Mouse (Mus musculus) kidney, postnatal 36 days (tissue): Measurements from ENCODE around the gene Atp8b5.

Experiments used
- DNase-seq, 2 experiments: peaks; one replicate each; pipeline ENCODE4 v3.0.0; 2021 to 2022; ENCODE audit warnings: mixed read lengths in 2 of 2

Gene Atp8b5

DNA sequence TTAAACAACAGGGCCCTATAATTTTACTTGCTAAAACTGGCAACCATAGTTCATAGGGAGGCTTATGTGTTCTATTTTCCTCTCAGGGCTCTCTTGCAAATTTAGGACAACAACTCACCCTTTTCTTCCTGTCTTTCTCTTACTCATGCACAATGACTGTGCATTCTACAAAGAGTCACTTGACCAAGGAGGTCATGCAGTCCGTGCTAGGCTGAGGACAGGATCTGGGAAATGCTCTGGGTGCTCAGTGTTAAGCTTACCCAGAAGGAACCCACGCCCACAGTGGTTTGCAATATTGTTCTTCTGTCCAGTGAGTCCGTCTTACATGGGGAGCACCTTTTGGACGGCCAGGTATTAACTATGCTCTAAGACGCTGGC is 117.1 kb downstream of the Atp8b5 start:
- DNase-seq = no peak

DNA sequence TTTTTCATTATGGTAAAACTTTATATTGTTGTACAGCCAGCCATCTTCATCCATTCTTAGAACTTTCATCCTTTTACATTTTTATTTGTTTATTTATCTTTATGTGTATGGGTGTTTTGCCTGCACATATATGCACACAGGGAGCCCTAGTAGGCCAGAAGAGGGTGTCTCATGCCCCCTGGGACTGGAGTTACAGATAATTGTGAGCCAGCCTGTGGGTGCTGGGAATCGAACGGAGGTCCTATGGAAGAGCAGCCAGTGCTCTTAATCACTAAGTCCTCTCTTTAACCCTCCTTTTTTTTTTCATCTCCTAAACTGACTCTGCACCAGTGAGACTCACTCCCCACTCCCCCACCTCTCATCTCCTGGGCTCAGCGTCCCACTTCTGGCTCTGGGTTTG is 117.6 kb downstream of the Atp8b5 start:
- DNase-seq = no peak

GRCm38 (mm10) chr4:43386932-43387331 is 120.0 kb downstream of the Atp8b5 start:
- no peak for DNase-seq

- DNase-seq = no peak
Observed at GRCm38 (mm10) chr4:43389390-43389789, 122.4 kb downstream of the Atp8b5 start.

DNA sequence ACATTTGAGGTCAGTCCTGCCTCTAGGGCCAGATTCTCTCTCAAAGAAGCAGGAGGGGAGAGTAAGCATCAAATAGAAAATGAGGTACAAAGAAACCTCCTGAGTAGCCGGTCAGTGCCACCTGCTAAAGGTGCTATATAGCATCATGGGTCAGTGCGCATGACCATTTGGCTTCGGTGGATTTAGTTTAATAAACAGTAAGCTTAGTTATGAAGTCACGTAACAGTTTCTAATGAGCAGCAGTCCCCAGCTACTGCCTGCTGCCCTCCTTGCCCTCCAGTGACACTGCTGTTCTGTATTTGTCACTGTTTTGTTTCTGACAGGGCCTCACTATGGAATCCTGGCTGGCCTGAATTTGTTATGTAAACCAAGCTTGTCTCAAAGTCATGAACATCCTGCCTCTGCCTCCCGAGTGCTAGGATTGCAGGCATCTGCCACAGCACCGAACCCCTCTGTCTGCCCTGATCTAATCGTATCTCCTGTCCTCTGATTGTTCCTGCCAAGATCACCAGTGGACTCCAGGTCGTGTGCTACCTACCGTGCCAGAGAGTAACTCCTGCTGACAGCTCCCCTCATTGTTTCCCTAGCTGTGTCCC is 123.0 kb downstream of the Atp8b5 start:
- no peak for DNase-seq

- DNase-seq = no peak
Observed at GRCm38 (mm10) chr4:43391521-43392050, 124.6 kb downstream of the Atp8b5 start.

GRCm38 (mm10) chr4:43394345-43394891 is 127.5 kb downstream of the Atp8b5 start:
- DNase-seq = peak; percentile 85 to 96

- DNase-seq = no peak
Observed at GRCm38 (mm10) chr4:43395147-43395546, 128.2 kb downstream of the Atp8b5 start.

DNA sequence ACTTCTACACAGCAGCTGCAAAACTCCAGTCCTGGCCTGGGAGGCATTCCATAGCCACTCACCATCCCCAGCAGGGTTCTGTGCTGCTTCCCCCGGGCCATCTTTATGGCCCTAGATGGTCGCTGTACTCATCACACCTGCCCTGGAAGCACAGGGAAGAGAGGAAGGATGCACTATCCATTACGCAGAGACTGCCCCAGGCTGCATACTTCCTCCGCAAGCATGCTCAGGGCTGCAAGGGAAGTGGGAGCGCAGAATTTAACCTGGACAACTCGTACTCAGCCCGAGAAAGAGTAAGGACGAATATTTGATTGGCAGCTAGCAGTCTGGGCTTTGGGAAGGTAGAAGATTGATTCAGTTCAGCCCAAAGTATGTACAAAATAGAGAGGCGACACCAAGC is 128.9 kb downstream of the Atp8b5 start:
- no peak for DNase-seq

GRCm38 (mm10) chr4:43396381-43396780 is 129.4 kb downstream of the Atp8b5 start:
- DNase-seq = no peak

DNA sequence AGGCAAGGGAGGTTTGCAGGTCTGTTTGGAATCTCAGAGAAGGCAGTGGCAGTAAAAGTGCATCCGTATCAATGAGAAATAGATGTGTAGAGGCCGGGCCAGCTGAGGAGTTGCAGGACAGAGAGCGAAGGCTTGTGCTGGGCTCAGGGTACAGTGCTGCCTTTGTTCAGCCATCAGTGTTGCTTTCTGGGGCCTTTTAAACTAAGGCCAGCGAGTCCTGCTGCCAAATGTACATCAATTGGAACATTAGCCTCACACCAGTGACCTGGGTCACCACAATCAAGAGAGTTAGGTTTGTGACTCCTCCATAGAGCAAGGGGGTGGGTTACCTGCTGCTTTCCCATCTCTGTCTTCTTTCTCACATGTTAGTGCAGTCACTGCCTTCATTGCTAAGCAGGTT is 131.1 kb downstream of the Atp8b5 start:
- DNase-seq = no peak

DNA sequence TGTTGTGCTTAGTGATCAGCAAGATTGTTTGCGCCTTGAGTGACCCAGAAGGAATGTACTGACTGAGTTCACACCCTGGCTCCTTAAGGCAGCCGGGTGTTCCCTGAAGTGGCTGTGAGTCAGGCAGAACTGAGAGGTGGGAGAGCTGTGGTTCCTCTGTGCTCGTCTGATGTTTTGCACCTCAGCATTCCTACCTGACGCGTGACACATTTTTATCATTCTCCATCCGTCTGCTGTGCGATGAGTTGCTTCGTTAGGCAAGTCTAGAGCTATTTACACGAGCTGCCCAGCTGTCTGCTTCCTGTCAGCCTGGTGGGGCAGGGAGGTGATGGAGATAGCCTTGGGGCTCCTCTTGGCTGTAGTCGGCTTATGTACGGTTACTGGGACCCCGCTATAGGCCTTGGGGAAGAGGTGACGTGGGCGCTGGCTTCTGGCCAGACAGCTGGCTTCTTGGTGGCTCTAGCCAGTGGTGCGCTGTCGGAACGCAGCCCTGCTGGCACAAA is 131.9 kb downstream of the Atp8b5 start:
- DNase-seq = peak in 1 of 2 experiments; percentile 71

GRCm38 (mm10) chr4:43399391-43400131 is 132.6 kb downstream of the Atp8b5 start:
- DNase-seq = peak; percentile 41 to 69

GRCm38 (mm10) chr4:43400976-43401375 is 134.0 kb downstream of the Atp8b5 start:
- no peak for DNase-seq

DNA sequence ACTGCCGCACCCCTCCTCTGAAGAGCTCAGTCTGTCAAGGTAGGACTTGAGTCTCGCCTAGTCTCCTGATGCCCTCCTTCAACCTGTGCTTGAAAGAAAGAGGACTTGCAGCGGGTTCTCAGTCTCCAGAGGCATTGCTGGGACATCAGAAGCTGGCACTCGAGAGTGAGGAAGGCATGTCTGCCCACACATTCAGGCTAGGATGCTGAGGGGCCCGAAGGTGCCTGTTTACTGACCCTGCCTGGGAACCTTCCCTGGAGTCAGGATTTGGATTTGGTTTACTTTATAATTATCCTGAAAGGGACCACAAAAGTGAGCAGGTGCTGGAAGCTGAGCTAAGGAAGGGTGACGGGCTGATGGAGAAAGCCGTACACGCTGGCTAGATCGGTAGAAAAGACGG is 134.5 kb downstream of the Atp8b5 start:
- DNase-seq = no peak

DNA sequence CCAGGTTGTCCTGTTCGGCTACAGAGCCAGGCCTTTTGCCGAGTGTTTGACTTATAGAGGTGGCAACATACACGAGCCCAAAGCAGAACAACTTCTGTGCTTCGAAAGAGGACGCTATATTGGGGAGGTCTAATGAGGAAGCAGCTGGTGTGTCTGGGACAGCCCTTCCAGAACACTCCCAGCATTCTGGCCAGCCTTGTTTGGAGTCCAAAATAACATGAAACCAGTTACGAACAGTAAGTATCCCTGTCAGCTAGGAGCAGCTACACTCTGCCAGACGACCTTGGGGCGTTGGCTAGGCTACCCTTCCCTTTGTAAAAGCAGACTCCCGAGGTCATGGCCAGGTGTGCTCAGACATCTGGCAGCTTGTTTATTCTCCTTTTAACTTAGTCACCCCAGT is 135.3 kb downstream of the Atp8b5 start:
- no peak for DNase-seq

- DNase-seq = no peak
Observed at GRCm38 (mm10) chr4:43404697-43405096, 137.7 kb downstream of the Atp8b5 start.

GRCm38 (mm10) chr4:43406162-43406971 is 139.4 kb downstream of the Atp8b5 start:
- peak; percentile 87 to 92 for DNase-seq

GRCm38 (mm10) chr4:43407071-43407920 is 140.3 kb downstream of the Atp8b5 start:
- no peak for DNase-seq

DNA sequence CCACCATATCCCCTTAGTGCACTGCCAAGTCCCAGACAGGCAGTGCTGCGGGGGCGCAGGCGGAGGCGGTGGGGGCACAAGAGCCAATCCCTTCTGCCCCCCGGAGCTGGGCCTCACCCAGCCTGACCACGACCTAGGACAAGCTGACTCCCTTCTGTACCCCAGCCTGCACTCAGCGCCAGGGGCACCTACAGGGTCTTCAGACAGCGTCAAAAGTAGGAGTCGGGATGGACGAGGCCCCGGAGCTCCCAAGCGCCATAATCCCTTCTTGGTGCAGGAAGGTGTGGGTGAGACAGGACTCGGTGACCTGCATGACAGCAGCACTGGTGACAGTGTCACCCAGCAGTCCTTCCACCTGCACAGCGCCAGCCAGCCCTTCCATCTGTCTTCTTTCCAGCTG is 147.8 kb downstream of the Atp8b5 start:
- DNase-seq = no peak

DNA sequence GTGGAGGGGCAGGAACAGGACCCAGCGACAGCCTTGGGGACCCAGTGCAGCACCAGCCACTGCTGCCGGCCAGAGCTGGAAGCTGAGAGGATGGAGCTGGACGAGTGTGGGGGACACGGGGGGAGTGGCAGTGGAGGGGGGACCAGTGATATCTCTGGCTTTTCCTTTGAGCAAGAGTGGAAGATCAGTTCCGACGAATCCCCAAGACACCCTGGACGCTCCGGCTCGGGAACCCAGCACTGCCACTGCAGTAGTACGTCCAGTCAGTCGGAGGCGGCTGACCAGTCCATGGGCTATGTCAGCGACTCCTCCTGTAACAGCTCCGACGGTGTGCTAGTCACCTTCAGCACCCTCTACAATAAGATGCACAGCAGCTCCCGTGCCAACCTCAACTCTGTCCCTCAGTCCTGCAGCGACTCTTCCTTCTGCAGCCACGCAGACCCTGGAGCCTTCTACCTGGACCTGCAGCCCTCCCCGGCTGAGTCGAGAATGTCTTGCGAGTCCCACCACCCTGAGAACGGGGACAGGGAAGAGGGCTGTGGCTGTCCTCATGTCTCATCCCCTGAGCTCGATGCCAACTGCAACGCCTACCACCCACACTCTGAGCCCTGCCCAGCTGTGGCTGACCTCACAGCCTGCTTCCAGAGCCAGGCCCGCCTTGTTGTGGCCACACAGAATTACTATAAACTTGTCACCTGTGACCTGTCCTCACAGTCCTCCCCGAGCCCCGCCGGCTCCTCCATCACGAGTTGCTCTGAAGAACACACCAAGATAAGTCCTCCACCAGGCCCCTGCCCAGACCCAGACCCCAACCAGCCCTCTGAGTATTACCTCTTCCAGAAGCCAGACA is 148.5 kb downstream of the Atp8b5 start:
- peak in 1 of 2 experiments; percentile 16 for DNase-seq
